Mouse (Mus musculus): ENCODE results near the gene Hcn2.
"Not testable (repeated sequence)": the region's sequence is repeated elsewhere in the genome, so short reads cannot be mapped to it uniquely, and the experiment has no call there.

Gene Hcn2

DNA sequence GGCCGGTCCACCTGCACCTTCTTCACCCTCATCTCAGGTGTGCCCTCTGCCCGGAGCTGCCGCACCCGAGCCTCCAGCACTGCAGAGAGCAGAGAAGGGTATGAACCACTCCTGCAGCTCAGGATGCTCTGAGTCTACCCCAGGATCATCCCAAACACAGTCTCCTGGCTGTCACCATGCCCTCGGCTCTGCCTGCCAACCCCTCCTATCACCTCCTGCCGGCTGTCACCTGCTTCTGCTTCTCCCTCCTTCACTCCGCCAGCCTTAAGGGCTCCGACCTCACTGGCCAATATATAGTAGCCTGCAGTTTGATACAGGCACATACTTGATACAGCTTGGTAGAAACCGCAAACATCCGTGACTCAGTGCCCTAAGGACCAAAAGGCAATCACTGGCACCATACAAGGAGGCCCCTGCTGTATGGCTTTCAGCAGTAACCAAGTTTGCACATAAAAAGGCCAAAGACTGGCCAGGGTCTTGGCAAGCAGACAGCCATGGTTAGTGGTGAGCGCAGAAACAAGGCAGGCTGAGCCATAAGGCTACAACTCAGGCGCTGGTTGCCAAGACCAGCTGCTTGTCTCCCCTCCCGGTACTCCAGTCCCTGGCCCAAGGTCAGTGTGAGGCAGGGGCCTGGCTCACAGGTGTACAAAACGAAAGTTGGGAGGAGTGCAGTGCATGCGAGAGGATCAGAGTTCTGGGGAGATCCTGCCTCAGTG, 27.4 kb downstream of the Hcn2 start:
- DNase-seq (ENCODE audit: low spot score), result no peak

DNA sequence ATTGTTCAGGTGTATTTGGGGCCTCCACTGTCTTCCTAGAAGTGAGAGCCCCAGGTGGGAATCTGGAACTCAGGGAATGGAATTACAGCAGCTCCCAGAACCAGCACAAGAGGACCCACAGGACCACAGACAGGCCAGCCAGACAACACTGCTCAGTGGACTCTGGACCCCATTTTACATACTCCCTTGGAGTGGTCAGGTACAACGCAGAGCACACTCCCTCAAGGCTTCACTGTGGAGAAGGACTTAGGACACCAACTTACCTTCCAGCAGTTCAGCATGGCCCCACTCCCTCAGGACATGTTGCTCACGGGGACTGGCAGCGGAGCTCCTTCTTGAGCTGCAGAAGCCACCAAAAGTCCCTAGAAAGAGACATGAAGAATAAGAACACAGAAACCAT, 29.0 kb downstream of the Hcn2 start:
- DNase-seq (ENCODE audit: low spot score), result no peak

DNA sequence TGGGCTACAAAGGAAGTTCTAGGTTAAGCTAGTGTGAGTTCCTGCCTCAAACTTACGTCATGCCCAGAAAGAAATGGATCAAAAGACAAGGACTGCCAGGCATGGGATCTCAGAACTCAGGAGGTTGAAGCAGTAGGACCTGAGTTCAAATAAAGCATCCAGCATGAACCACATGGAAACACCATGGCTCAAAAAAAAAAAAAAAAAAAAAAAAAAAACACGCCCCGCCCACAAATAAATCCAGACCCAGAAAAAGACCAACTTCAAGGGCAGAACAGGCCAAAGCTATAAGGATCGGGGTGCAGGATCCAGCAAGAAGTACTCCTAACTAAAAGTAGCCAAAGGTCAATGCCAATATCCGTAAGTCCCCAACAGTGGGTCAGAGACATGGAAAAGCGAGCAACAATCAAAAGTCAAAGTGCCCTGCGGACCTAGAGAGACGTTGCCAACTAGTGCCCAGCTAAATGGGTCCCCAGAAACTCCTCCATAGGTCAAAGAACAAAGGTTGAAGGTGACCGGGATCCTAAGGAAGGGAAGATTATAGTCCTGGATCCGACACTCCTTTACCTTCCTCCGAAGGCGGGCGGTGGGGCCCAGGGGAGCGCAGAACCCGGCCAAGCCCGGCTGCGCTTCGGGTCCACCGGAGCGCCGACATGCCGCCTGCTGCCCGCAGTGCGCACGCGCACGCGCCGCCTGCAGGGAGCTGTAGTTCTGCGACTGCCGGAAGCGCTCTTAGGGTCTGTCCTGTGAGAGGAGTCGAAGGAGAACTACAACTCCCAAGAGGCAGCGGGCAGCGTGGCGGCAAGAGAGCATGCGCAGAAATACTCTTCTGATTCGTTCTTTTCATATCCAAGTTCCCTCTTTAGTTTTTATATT, 29.7 kb downstream of the Hcn2 start, which contains the start of gene Polrmt:
Gene Polrmt (minus strand): TSS at position 684 of the 876 bp plus-strand sequence.
- DNase-seq (ENCODE audit: low spot score), result peak; percentile 95

DNA sequence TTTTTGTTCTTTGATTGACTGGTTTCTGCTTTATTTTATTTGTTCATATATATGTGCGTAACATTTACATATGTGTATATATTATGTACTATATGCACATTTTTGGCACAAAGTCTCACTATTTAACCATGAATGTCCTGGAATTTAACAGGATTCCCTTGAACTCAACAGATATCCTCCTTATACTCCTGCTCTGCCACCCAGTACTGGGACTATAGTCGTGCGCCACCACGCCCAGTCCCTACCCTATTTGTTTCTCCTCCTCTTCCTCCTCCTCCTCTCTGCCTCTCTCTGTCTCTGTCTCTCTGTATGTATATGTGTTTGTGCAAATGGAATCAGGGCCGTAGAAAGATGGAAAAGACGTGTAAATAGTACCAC, 30.3 kb downstream of the Hcn2 start:
- DNase-seq (ENCODE audit: low spot score), result no peak

DNA sequence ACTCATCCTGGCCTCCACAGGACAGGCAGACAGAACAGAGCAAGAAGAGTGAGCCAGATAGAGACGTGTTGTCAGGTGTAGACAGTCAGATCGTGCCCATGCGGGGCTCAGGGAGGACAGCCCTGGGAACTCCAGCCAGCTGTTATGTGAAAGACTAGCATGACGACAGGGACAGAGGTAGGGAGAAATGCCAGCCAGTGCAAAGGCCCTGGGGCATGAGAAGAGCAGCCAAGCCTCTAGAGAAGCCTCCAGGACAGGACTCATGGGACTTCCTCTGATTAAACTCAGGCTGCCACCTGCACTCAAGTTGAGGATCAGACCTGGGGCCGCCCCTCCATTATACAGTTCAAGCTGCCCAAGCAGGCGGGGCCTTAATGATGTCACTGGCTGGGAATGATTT, 32.1 kb downstream of the Hcn2 start:
- DNase-seq (ENCODE audit: low spot score), result no peak

DNA sequence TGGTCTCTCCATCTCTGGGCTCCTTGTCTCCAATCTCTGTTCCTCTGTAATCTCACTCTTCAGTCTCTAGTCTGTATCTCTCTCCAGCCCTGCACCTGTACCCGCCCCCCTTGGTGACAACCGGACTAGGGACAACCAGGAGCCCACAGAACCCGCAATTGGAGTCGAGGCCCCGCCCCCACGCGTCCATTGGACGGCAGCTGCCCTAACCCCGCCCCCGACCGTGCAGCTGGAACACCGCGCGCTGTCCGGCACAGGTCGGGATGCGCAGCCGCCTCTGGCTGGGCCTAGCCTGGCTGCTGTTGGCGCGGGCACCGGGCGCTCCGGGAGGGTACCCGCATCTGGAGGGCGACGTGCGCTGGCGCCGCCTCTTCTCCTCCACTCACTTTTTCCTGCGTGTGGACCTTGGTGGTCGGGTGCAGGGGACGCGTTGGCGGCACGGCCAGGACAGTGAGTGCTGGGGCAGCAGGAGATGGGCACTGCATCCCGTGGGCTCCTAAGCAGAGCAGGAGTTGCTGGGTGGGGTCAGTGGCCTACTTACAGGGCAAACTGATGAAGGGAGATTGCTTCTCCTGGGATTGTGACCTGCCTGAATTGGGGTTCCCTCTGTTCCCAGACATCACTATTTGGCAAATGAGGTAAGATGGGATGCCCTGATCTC, 38.6 kb downstream of the Hcn2 start, which contains the start of gene Fgf22:
Gene Fgf22 (plus strand): TSS at position 221 of the 661 bp plus-strand sequence.
- peak; percentile 71 for DNase-seq (ENCODE audit: low spot score)

DNA sequence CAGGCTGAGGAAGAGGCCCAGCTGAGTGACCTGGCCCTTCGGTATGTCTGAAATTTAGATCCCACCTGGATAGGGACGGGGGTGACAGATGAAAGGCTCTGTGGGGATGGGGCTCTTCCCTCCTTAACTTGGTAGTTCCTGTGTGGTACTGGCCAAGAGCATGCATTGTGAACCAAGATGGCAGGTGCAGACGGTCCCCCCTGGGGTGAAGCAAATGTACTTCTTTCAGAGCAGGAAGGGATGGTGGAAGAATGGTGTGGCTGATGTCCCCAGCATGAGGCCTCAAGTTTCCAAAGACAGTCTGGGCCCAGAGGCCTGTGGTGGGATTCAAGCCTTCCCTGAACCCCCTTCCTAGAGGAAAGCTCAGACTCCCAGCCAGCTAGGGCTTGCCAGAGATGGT, 39.4 kb downstream of the Hcn2 start:
- DNase-seq (ENCODE audit: low spot score), result no peak

DNA sequence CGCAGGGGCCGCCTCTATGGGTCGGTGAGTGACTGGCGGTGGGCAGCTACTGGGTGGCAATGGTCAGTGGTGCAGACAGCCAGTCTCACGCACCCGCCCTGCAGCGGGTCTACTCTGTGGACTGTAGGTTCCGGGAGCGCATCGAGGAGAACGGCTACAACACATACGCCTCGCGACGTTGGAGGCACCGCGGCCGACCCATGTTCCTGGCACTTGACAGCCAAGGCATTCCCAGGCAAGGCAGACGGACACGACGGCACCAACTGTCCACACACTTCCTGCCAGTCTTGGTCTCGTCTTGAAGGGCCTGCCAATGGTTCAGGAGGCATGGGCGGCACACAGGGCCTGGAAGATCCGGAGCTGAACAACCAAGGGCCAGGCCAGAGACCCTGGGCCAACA, 40.2 kb downstream of the Hcn2 start:
- DNase-seq (ENCODE audit: low spot score), result no peak

DNA sequence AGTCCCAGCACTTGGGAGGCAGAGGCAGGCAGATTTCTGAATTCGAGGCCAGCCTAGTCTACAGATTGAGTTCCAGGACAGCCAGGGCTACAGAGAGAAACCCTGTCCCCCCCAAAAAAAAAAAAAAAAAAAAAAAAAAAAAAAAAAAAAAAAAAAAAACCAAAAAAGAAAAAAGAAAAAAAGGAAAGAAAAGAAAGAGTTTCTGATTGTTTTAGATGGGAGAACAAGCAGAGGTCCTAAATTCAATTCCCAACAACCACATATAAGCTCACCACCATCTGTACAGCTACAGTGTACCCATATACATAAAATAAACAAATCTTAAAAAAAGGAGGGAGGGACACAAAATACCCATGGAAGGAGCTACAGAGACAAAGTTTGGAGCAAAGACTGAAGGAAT, 43.2 kb downstream of the Hcn2 start:
- not testable (repeated sequence) for DNase-seq (ENCODE audit: low spot score)

DNA sequence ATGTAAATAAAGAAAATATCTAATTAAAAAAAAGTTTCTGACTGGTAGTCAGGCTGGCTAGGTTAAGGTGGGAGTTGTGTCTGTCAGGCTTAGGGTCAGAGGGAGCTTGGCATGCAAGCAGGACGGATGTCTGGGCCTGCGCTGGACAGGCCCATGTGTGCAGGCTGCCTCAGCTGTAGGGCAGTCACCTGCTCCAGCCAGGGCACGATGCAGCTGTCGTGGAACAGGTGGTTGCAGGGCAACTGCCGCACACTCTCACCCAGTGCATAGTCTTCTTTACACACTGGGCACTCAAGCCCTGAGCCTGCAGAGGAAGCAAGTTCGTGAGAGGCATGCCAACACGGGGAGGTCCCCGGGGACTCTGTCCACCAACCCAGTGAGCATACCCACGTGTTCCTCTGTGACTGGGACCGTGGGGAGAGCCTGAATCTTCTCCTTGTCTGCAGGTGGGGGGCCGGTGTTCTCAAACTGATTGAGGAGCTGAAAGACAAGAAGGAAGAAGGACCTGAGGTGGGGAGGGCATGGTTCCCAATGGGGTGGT, 44.2 kb downstream of the Hcn2 start:
- DNase-seq (ENCODE audit: low spot score), result no peak

DNA sequence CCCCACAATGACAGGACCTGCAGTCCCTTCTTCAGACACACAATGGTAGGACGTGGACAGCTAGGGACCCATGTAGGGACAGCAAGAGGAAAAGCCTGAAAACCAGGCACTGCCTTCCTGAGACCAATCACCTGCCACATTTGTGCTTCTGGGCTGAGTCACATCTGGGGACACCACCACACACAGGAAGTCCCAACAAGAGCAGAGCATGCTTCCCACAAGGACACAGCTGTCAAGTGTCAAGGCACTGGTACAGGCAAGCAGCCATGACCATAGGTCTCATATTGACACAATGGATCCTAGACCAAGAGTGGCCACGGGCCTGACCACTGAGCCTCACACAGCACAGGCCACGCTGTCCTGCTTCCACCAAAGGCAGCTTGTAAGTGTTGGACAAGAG, 46.4 kb downstream of the Hcn2 start:
- DNase-seq (ENCODE audit: low spot score), result no peak

DNA sequence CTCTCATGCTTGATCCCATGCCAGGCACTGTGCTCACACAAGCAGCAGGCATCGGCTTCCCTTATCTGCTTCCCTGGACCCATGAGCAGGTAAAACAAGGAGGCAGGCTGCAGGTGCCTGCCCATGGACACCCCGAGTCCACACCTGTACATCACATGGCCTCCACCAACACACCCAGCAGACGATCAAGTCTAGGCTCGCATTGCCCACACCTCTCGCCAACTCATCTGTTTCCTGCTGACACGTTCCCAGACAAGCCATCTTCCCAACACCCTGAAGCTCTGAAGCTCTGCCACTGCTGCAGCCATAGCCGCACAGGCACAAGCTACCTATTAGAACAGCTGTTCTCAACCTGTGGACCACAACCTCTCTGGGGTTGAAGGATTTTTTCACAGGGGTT, 47.8 kb downstream of the Hcn2 start:
- DNase-seq (ENCODE audit: low spot score), result peak; percentile 44

DNA sequence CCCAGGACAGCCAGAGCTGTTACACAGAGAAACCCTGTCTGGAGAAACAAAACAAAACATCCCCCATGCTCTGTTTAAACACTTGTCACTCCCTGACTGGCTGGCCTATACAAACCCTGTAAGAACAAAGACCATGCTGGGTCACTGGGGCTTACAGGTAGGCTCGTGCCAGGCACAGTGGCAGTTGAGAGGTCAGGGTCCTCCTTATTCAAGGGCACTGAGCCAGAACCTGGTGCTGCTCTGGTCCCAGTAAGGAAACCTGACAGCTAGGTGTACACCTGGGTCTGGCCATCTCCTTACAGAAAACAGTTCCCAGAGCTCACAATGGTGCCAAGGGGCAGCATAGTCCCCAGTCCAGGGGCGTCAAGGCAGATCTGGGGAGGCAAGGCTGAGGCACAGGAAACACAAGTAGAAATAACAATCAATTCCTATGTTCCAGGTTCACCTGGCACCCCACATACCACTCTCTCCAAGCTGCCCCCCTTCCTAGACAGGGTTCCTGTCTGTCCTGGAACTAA, 48.9 kb downstream of the Hcn2 start:
- no peak for DNase-seq (ENCODE audit: low spot score)

DNA sequence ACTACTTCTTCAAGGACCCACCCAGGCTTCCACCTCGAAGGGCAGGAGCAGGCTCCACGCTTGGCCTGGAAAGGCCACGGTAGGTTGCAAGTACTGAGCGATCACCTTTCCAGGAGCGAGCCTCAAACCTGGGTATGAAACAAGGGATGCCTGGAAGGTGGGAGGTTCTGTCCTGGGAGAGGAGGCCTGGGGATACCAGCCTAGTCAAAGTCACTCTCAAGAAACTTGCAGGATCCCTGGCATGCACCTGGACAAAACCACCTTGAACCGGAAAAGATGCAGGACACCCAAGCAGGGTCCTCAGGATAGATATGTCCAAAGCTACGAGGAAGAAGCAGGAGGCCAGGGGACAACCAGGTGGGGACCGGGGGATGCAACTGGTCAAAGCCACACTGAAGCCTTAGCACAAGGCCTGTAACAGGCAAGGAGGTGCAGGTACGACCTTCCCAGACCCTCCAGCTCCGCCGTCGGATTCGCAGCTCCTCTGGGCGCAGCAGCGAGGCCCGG, 49.6 kb downstream of the Hcn2 start:
- DNase-seq (ENCODE audit: low spot score), result no peak

DNA sequence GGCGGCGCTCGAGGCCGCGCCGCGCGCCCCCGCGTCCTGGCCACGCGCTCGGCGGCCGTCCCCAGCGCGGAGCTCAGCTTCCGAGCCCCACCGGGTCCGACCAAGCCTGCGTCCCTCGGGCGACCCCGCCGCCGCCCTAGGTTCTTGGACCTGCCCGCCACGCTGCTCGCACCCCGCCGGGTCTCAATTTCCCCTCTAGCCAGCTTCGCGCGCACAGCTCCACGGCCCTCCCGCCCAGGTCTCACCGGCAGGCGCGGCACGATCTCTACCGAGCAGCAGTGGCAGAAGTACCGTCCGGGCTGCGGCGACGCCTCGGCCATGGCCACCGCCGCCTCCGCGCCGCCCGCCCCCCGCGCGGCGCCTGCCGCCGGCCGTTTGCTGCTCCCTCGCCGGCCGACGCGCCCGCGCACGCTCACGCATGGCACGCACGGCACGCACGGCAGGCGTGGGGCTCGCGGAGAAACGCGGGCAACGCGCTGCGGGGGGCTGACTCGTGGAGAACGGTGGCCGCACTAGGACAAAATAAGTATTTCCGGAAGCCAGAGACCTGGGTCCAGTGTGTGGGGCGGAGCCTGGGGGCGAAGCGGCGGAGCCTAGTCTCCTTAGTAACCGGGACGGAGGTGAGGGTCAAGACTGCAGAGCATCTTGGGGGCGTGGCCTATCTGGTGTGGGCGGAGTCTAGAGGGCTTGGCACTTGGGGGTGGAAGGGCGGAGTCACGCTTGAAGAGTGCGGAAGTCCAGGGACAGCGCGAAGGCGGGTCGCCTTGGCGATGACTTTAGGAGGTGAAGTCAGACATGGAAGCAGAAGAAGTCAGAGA, 50.3 kb downstream of the Hcn2 start, which contains the start of gene Rnf126:
Gene Rnf126 (minus strand): TSS at position 445 of the 818 bp plus-strand sequence.
- peak; percentile 99 for DNase-seq (ENCODE audit: low spot score)

DNA sequence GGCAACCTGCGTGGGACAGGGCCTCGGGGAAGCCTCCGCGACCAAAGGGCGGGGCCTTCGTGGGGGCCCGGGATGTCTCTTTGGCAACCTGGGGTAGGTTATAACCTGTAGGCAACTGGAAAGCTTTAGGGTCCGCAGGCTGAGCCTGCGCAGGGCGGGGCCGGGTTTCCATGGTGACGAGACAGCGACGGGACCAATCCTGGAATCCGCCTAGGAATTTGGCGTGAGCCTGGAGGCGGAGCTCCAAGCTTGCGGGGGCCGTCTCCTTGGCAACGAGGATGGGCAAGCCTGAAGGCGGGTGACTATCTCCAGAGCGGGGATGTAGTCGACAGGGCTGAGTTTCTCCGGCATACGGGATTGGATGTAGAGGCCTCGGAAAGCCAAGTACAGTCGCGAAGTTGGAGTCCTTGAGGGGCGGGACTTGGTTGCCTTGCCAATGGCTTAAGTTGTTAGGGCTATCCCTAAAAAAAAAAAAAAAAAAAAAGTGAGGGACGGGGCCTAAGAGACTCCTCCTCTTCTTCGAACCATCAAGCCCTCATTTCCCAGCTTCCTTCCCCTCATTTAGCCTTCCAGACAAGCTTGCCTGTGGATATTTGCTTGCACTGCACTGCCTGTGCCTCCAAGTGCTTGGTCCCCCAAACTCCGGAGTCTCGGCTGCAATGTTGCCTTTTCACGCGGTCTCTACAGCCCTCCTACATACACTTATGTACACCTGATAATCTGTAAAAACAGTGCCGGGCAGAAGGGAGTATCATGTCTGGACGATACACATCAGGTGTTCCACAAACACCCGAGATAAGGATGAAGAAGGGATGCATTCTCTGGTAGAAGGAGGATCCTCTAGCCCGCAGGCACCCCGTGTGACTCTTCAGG, 51.2 kb downstream of the Hcn2 start:
- peak; percentile 94 for DNase-seq (ENCODE audit: low spot score)

DNA sequence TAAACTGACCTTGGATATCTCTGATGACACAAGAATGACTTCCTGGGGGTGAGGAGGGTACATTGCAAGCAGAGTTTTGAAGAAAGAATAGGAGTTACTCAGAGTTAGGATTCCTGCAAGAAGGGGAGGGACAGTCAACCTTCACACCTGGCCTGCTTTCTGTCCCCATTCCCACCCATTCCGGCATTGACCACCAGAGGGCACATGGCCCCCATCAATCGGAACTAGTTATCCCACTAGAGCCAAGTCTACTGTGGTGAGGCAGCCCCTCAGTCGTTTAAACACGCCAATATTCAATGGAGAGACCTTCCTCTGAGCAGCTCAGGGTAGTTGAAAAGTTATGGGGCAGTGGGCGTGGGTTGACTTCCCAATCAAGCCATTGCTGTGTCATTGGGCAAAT, 52.0 kb downstream of the Hcn2 start:
- peak; percentile 75 for DNase-seq (ENCODE audit: low spot score)

DNA sequence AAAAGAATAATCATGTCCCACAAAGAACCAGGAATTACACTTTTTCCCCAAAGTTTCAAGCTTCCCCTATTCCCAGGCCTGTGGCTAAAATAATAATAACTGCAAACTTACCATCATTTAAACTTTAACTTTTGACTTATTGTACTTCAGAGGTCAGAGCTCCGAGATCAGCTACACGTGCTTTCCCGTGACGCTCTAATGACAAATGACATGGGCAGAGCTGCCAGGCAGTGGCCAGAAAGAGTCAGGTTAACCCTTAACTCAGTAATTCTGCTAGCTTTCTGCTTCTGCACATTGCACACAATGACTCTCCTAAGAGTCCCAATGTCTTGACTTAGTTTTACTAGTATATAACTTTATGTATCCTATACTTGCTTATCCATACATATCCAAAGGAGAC, 52.9 kb downstream of the Hcn2 start:
- DNase-seq (ENCODE audit: low spot score), result no peak

DNA sequence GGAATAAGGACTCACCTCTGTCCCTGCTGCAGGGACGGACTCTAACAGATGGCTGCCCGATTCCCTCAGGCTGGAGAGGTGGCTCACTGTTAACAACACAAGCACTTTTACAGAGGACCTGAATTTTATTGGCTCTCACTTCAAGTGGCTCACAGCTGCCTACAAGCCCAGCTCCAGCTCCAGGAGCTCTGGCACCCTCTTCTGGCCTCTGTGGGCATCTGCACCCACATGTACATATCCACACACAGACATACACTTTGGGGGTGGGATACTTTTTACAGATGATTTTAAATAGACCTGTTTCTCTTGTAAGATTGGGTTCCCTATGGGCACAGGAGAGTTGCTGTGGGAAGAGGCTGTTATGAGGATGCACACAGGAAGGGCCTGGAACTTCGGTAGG, 55.9 kb downstream of the Hcn2 start:
- DNase-seq (ENCODE audit: low spot score), result no peak

DNA sequence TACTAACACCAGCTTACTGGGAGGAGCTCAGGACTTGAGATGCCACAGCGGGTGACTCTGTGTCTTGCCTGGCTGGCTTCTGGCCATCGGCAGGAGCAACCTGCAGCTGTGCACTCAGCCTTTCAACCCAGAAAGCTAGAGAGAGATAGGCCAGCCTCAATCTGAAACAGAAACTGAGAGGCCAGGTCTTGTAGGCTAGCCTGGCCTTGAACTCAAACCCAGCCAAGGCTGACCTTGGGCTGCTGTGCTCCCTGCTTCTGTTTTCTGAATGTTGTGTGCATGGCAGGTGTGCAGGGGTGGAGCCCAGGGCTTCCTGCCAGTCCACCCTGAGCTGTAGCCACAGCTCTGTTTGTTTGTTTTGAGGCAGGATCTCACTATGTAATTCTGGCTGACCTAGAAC, 56.8 kb downstream of the Hcn2 start:
- no peak for DNase-seq (ENCODE audit: low spot score)

All from urinary bladder, postnatal 14 days (tissue).